Mouse (Mus musculus) embryonic facial prominence, embryonic 15.5 days (tissue): ENCODE data around the gene Ssr2. TPM values are rescaled to one million over a fixed set of nuclear protein-coding genes. Genes with fewer than 3 reads are reported as not detected.
A peak's percentile ranks its signal among the peaks of the same experiment; 100 is the strongest.

Source experiments
- ATAC-seq: fragments of 200-750 bp; cut with Nextera tagmentation; 2 replicates; pipeline ENCODE4 v1.8.0; 2017; ENCODE audit warnings: low read depth, moderate TSS enrichment; ENCODE audit not compliant: insufficient number of reproducible peaks, low FRiP score, low TSS enrichment
- H3K27ac ChIP-seq: fragments of 300-500 bp; sonication (generic); replicated peaks from 2 replicates; pipeline ENCODE4 v1.5.1; 2015; ENCODE audit warnings: mild to moderate bottlenecking, inconsistent platforms
- H3K27me3 ChIP-seq: fragments of 300-500 bp; sonication (generic); 2 replicates; pipeline ENCODE4 v1.6.1; 2015; ENCODE audit warnings: inconsistent platforms
- H3K36me3 ChIP-seq: fragments of 300-500 bp; sonication (generic); 2 replicates; pipeline ENCODE4 v1.6.1; 2015; ENCODE audit warnings: mild to moderate bottlenecking, inconsistent platforms
- H3K4me1 ChIP-seq: fragments of 300-500 bp; sonication (generic); 2 replicates; pipeline ENCODE4 v1.6.1; 2015; ENCODE audit warnings: inconsistent platforms
- H3K4me2 ChIP-seq: fragments of 300-500 bp; sonication (generic); replicated peaks from 2 replicates; pipeline ENCODE4 v1.6.1; 2015; ENCODE audit warnings: mild to moderate bottlenecking, inconsistent platforms
- H3K4me3 ChIP-seq: fragments of 300-500 bp; sonication (generic); replicated peaks from 2 replicates; pipeline ENCODE4 v1.5.1; 2015; ENCODE audit warnings: mild to moderate bottlenecking, inconsistent platforms
- H3K9ac ChIP-seq: fragments of 300-500 bp; sonication (generic); 2 replicates; pipeline ENCODE4 v1.6.1; 2015; ENCODE audit warnings: inconsistent platforms
- H3K9me3 ChIP-seq: fragments of 300-500 bp; sonication (generic); replicated peaks from 2 replicates; pipeline ENCODE4 v1.6.1; 2016; ENCODE audit warnings: inconsistent platforms
- WGBS: fragments of 180-500 bp; shearing (Covaris S2); methylation state at CpG from one replicate; pipeline ENCODE4 v1.1.7; 2015; 5-methylcytosine and 5-hydroxymethylcytosine counted together
- polyA plus RNA-seq: library from polyadenylated mRNA; unstranded; fragments of >200 nt; fragmentation: Nextera tagmentation; extraction: Ambion mirVana; gene quantifications from 2 replicates; pipeline ENCODE4 v1.2.1, GENCODE M21; 2015

Gene Ssr2
- polyA plus RNA-seq, 1 experiment from 2014 or later, result 339 TPM

DNA sequence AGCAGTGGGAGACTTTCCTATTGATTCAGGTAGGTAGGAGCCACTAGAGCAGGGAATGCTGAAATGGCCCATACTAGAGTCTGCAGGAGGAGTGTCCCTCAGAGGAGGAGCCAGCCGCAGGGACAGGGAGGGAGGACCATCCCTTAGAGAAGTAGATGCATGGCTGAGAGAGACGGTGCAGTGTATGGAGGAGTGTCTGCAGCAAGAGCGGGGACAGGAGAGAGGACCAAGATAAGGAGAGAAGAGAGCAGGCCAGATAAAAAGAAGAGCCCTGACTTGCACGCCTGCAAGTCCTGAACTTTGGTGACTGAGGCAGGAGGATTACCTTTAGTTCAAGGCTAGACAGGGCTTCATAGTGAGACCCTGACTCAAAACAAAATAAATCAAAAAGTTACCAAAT, 51.4 kb downstream of the Ssr2 start:
- H3K4me1 ChIP-seq, result peaks cover 61% of the 10 kb centered on the region
- no peaks in the 10 kb centered on the region for H3K27me3 ChIP-seq
- no peak for ATAC-seq
- H3K27ac ChIP-seq, result 0 out of 2 replicates have a peak overlapping the region, but pooled peaks have one; percentile 14
- peaks cover 30% of the 10 kb centered on the region for H3K36me3 ChIP-seq
- H3K9me3 ChIP-seq, result no peaks in the 10 kb centered on the region
- 68% methylated on average over 4 of the region's 4 CpGs for WGBS
- H3K9ac ChIP-seq, result no peak overlapping the region
- H3K4me3 ChIP-seq, result no peak overlapping the region
- no peak overlapping the region for H3K4me2 ChIP-seq

DNA sequence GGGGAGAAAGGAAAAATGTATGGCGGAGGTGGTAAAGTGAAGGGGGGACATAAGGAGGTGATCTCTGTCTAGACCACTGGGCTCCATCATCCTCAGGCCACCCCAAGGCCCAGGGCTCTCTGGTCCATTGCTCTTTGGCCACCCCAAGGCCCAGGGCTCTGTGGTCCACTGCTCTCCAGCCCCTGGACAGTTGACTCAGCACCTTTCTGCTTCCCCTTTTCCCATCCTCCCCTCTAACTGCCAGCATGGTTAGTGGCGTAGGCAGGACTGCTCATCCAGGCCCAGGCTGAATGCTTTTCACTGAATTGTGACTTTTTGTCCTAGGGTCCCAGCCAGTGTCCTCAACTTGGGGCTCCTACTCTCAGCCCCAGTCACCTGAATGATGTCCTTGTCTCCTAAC, 51.9 kb downstream of the Ssr2 start:
- Histone ChIP-seq H3K9ac (no peak overlapping the region), H3K27ac (no peak overlapping the region), H3K9me3 (no peaks in the 10 kb centered on the region), H3K36me3 (peaks cover 34% of the 10 kb centered on the region), H3K4me1 (peaks cover 57% of the 10 kb centered on the region), H3K27me3 (no peaks in the 10 kb centered on the region), H3K4me2 (no peak overlapping the region), H3K4me3 (no peak overlapping the region)
- no peak for ATAC-seq
- WGBS, result 100% methylated on average over 2 of the region's 2 CpGs

DNA sequence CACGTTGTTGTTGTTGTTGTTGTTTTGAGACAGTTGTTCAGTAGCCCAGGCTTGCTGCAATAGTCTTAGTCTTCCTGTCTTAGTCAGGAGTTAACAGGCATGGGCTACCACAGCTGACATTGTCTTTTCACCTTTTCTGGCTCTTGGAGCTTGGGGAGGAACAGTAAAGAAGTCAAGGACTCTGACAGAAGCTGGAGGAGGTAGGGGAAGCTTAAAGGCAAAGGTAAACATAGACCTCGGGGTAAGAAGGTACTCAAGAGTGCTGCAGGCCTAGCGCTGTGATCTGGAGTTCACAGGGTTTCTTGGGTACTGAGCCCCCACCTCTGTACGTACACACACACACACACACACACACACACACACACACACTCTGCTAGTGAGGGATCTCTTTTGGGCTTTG, 53.1 kb downstream of the Ssr2 start:
- Histone ChIP-seq H3K9ac (no peak overlapping the region), H3K9me3 (no peaks in the 10 kb centered on the region), H3K36me3 (peaks cover 46% of the 10 kb centered on the region), H3K27me3 (no peaks in the 10 kb centered on the region), H3K4me1 (peaks cover 50% of the 10 kb centered on the region), H3K4me3 (no peak overlapping the region), H3K27ac (no peak overlapping the region), H3K4me2 (no peak overlapping the region)
- no peak for ATAC-seq
- WGBS, result 50% methylated on average over 4 of the region's 4 CpGs

DNA sequence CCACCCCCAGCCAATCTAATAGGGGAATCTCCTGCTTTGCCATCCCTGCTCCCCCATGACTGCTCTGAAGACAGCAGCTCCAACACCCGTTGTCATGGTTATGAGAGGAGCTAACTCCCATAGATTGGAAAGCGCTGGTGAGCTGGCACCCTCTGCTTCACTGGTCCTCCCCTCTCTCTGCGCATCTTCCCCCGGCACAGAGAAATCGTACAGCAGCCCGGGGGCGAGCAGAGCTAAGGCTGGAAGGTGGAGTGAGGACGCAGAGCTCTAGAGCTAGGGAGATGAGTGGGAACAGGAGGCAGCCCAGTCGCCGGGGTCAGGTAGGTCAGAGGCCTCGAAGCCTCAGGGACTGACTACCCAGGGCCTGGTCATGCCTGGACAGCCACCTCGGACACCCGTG, 53.6 kb downstream of the Ssr2 start:
- no peak for ATAC-seq
- Histone ChIP-seq H3K36me3 (peaks cover 51% of the 10 kb centered on the region), H3K27me3 (no peaks in the 10 kb centered on the region), H3K9me3 (no peaks in the 10 kb centered on the region), H3K27ac (peak overlapping the region; percentile 55; the same call in 1 of the 2 replicates), H3K4me2 (no peak overlapping the region), H3K4me1 (peaks cover 45% of the 10 kb centered on the region), H3K4me3 (no peak overlapping the region), H3K9ac (no peak overlapping the region)
- WGBS, result 50% methylated on average over 13 of the region's 13 CpGs

GRCm38 (mm10) chr3:88630018-88630417, 54.3 kb downstream of the Ssr2 start:
- WGBS, result 69% methylated on average over 9 of the region's 9 CpGs
- no peak overlapping the region for H3K9ac ChIP-seq
- H3K27me3 ChIP-seq, result no peaks in the 10 kb centered on the region
- ATAC-seq, result peak; percentile 47
- 0 out of 2 replicates have a peak overlapping the region, but pooled peaks have one; percentile 40 for H3K27ac ChIP-seq
- H3K9me3 ChIP-seq, result no peaks in the 10 kb centered on the region
- no peak overlapping the region for H3K4me3 ChIP-seq
- H3K4me2 ChIP-seq, result no peak overlapping the region
- peaks cover 37% of the 10 kb centered on the region for H3K4me1 ChIP-seq
- H3K36me3 ChIP-seq, result peaks cover 59% of the 10 kb centered on the region

- Histone ChIP-seq H3K36me3 (peaks cover 67% of the 10 kb centered on the region), H3K27me3 (no peaks in the 10 kb centered on the region), H3K9me3 (no peaks in the 10 kb centered on the region), H3K4me2 (no peak overlapping the region), H3K4me1 (peaks cover 29% of the 10 kb centered on the region; the same call in 1 of the 2 replicates), H3K27ac (peak overlapping the region; percentile 40), H3K9ac (no peak overlapping the region), H3K4me3 (no peak overlapping the region)
- ATAC-seq, result no peak
- 71% methylated on average over 6 of the region's 6 CpGs for WGBS
These were observed 55.2 kb downstream of the Ssr2 start for GRCm38 (mm10) chr3:88630849-88631341.

- no peak for ATAC-seq
- Histone ChIP-seq H3K36me3 (peaks cover 74% of the 10 kb centered on the region), H3K27ac (no peak overlapping the region), H3K4me2 (no peak overlapping the region), H3K9ac (no peak overlapping the region), H3K4me1 (0 out of 2 replicates have a peak, but pooled peaks cover 20% of the 10 kb centered on the region), H3K4me3 (no peak overlapping the region), H3K9me3 (no peaks in the 10 kb centered on the region), H3K27me3 (no peaks in the 10 kb centered on the region)
- 76% methylated on average over 12 of the region's 12 CpGs for WGBS
These were observed 56.4 kb downstream of the Ssr2 start for GRCm38 (mm10) chr3:88631921-88632587.

DNA sequence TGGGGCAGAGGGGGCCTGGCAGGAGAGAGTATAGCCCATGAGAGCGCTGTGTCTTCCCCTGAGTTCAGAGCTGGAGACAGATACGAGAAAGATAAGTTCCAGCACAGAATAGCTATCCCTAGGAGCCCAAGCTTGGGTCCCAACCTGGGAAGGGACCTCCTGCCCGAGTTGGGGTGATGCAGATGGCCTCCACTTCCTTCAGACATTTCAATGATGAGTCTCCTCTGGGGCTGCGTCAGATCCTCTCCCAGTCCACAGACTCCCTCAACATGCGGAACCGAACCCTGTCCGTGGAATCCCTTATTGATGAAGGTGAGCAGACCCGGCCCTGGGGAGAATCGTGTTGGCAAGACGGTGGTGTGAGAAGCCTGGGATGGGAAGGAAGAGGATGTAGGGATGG, 57.4 kb downstream of the Ssr2 start:
- H3K4me1 ChIP-seq, result 0 out of 2 replicates have a peak, but pooled peaks cover 20% of the 10 kb centered on the region
- H3K27me3 ChIP-seq, result no peaks in the 10 kb centered on the region
- no peaks in the 10 kb centered on the region for H3K9me3 ChIP-seq
- no peak overlapping the region for H3K9ac ChIP-seq
- H3K27ac ChIP-seq, result no peak overlapping the region
- WGBS, result 90% methylated on average over 10 of the region's 10 CpGs
- no peak overlapping the region for H3K4me3 ChIP-seq
- peaks cover 82% of the 10 kb centered on the region for H3K36me3 ChIP-seq
- no peak overlapping the region for H3K4me2 ChIP-seq
- no peak for ATAC-seq

DNA sequence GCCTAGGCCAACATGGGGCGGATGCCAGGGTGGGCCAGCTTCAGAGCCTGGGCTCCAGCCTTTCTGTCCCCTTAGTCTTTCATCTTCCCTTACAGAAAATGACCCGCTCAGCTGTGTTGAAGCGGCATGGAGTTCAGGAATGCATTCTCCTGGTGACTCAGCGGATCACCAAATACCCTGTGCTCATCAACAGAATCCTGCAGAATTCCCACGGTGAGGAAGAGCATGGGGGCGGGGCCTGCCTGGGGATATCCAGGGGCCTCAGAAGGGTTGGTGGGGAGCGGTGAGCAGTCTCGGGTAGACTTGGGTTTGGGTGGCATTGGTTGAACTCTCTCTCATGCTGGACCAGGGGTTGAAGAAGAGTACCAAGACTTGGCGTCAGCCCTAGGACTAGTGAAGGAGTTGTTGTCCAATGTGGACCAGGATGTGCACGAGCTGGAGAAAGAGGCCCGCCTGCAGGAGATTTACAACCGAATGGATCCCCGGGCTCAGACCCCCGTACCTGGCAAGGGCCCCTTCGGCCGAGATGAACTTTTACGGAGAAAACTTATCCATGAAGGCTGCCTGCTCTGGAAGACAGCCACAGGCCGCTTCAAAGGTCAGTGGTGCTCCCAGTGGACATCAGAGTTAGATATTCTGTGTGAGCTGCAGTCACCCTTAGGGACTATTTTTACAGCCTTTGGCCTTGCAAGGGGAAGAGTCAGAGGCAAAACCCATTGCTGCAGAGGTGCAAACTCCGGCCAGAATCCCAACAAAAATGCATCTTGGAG, 60.0 kb downstream of the Ssr2 start:
- Histone ChIP-seq H3K9ac (no peak overlapping the region), H3K4me3 (no peak overlapping the region), H3K4me2 (no peak overlapping the region), H3K9me3 (no peaks in the 10 kb centered on the region), H3K4me1 (0 out of 2 replicates have a peak, but pooled peaks cover 4% of the 10 kb centered on the region), H3K27me3 (no peaks in the 10 kb centered on the region), H3K36me3 (peaks cover 96% of the 10 kb centered on the region), H3K27ac (no peak overlapping the region)
- 90% methylated on average over 19 of the region's 19 CpGs for WGBS
- ATAC-seq, result no peak

DNA sequence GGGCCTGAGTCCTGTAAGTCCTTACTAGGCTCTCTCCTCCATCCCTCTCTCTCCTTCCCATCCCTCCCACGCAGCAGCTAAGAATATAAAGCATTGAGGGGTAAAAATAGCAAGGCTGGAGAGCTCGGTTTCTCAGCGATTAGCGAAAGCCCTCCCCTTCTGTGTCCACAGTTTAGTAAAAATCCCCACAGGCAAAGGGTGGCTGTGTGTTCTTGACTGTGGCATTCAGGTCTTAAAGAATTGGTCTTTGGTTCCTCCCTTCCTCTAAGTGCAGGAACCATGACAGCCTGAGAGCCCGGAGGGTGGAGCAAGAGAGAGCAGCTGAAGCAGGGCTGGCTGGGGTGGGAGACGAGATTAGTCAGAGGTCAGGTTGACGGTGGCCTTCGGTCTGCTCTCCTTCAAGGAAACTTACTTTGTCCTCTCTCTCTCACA, 60.9 kb downstream of the Ssr2 start:
- Histone ChIP-seq H3K4me3 (no peak overlapping the region), H3K9me3 (no peaks in the 10 kb centered on the region), H3K9ac (no peak overlapping the region), H3K27ac (no peak overlapping the region), H3K27me3 (no peaks in the 10 kb centered on the region), H3K4me1 (0 out of 2 replicates have a peak, but pooled peaks cover 4% of the 10 kb centered on the region), H3K4me2 (no peak overlapping the region), H3K36me3 (peaks cover 94% of the 10 kb centered on the region)
- WGBS, result 86% methylated on average over 8 of the region's 8 CpGs
- no peak for ATAC-seq

- Histone ChIP-seq H3K27me3 (no peaks in the 10 kb centered on the region), H3K27ac (no peak overlapping the region; the same call in 1 of the 2 replicates), H3K4me1 (0 out of 2 replicates have a peak, but pooled peaks cover under 1% of the 10 kb centered on the region), H3K9me3 (no peaks in the 10 kb centered on the region), H3K4me3 (no peak overlapping the region), H3K4me2 (no peak overlapping the region), H3K9ac (no peak overlapping the region), H3K36me3 (peaks cover 94% of the 10 kb centered on the region)
- no peak for ATAC-seq
- 95% methylated on average over 5 of the region's 5 CpGs for WGBS
These were observed 61.5 kb downstream of the Ssr2 start for GRCm38 (mm10) chr3:88637134-88637533.
